Mouse (Mus musculus) cerebellum, adult 2 months (tissue): Measurements from ENCODE around the gene Nudt17.

Source experiments
- CTCF ChIP-seq: fragments of 200-500 bp; IDR thresholded peaks from 2 replicates; pipeline ENCODE4 v1.5.1; 2011; ENCODE audit warnings: low read depth, mild to moderate bottlenecking, control low read depth, low read length, moderate library complexity, borderline replicate concordance; ENCODE audit not compliant: insufficient read depth
- POLR2A ChIP-seq: fragments of 200-500 bp; IDR thresholded peaks from 2 replicates; pipeline ENCODE4 v1.6.1; 2011; ENCODE audit warnings: low read length, control low read depth, borderline replicate concordance; ENCODE audit not compliant: insufficient read depth

DNA sequence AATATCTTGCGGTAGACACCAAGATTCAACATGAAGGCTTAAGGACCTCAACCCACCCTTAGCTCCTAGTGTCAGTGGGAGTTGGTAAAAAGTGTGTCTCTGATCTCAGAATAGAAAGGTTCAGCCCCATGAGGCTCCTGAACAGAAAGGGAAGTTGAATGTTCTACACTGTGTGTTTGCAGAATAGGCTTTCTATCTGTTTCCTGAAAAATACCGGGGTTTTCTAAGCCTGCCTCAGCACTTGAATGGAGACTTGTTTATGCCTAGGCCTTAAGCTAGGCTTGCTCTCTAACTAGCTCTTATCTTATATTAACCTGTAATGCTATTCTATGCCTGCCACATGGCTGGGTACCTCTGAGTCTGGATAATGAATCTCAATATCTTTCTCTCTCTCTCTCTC is 47.5 kb downstream of the Nudt17 start:
- TF ChIP-seq CTCF (no peak), POLR2A (no peak)
